Mouse (Mus musculus) cortical plate, adult 2 months (tissue): Measurements from ENCODE around the gene Ppp6r2. TPM values are rescaled to one million over a fixed set of nuclear protein-coding genes. Genes with fewer than 3 reads are reported as not detected.

ENCODE experiments used
- H3K27ac ChIP-seq: fragments of 200-500 bp; 2 replicates; pipeline ENCODE4 v1.5.1; 2012; ENCODE audit warnings: low read length, control low read depth, inconsistent platforms; ENCODE audit not compliant: insufficient read depth
- H3K4me1 ChIP-seq: fragments of 200-500 bp; 2 replicates; pipeline ENCODE4 v1.6.1; 2011; ENCODE audit warnings: low read length; ENCODE audit not compliant: control insufficient read depth, insufficient read depth
- H3K4me3 ChIP-seq: fragments of 200-500 bp; 2 replicates; pipeline ENCODE4 v1.5.1; 2011; ENCODE audit warnings: mild to moderate bottlenecking, low read length, control low read depth; ENCODE audit not compliant: insufficient read depth
- CTCF ChIP-seq: fragments of 200-500 bp; IDR thresholded peaks from 2 replicates; pipeline ENCODE4 v1.5.1; 2011; ENCODE audit warnings: mild to moderate bottlenecking, control low read depth, low read length; ENCODE audit not compliant: insufficient read depth; ENCODE audit errors: extremely low read depth
- POLR2A ChIP-seq: fragments of 200-500 bp; IDR thresholded peaks from 2 replicates; pipeline ENCODE4 v1.6.1; 2011; ENCODE audit warnings: mild to moderate bottlenecking, low read length, control low read depth; ENCODE audit not compliant: insufficient read depth; ENCODE audit errors: extremely low read depth
- polyA plus RNA-seq: library from polyadenylated mRNA; depleted of rRNA; stranded (reverse); fragments of >200 nt; gene quantifications from 2 replicates; pipeline ENCODE4 v1.2.3, GENCODE M21; 2012

Gene Ppp6r2
- polyA plus RNA-seq, 1 experiment: 119 TPM

DNA sequence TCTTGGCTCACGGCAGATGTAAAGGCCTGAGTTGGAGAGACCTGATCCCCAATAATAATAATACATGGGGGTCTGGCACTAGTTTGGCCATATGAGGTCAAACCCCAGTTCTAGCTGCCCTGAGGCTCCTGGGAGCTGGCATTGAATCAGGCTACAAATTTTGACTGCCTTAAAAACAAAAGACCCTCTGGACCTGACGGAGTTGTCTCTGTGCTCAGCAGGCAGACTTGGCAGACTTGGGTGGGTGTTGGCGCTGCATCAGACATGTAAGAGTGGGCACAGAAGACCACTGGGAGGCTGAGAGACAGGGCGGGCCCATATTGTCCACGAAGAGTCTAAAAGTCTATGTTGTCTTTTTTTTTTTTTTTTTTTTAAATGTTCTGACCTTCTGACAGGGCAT lies 75.2 kb downstream of the Ppp6r2 start:
- Histone ChIP-seq H3K4me3 (no peak overlapping the region), H3K27ac (no peak overlapping the region)
- TF ChIP-seq POLR2A (no peak), CTCF (no peak)

DNA sequence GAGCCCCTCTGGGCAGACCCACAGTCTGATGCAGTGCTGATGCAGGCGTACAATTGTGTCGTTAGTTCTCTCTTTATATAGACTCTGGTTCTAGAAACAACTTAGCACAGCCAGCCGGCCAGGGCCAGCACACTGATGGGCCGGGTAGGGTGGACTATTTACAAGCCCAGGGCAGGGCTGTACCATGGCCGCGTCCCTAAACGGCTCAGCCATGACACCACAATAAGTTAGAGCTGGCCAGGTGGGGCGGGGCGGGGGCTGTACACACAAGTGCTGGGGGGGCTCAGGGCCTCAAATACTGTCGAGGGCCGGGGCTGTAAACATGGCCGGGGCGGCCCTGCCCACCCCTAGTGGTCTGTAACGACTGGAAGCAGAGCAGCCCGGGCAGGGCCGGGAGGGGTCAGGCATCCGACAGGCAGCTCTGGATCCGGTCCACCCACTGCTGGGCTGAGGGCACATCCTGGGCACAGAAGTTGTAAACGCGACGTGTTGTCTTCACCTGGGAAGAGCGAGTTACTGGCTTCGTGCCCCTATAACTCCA lies 76.9 kb downstream of the Ppp6r2 start:
- TF ChIP-seq POLR2A (no peak; the same call in 1 of the 2 replicates), CTCF (no peak)
- peaks cover 2% of the 10 kb centered on the region; the same call in 1 of the 2 replicates for H3K4me1 ChIP-seq

More for the DNA sequence above, 75.2 kb downstream of the Ppp6r2 start:
- H3K4me1 ChIP-seq: peaks cover 2% of the 10 kb centered on the region; the same call in 1 of the 2 replicates

DNA sequence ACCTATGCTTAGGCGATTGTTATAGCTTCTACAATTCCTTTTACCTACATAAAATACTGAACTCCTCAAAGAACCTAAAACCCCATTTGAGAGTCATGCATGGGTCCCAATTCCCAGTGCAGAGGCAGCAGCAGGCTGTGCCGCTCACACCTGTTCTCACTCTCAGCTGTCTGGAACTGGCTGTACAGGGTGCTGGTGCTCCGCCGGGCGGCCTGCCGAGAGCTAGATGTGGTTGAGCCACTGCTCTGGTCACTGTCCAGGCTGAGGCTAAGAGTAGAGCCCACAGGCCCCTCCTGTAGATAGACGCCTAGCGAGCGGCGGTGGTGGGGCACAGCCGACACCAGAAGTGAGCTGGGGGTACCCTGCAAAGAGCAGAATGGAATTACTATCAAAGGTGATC lies 78.1 kb downstream of the Ppp6r2 start:
- TF ChIP-seq CTCF: no peak
- no peak for TF ChIP-seq POLR2A
- Histone ChIP-seq H3K4me3 (no peak overlapping the region), H3K4me1 (peaks cover 2% of the 10 kb centered on the region; the same call in 1 of the 2 replicates), H3K27ac (no peak overlapping the region)

More for the DNA sequence above, 76.9 kb downstream of the Ppp6r2 start:
- Histone ChIP-seq H3K27ac (no peak overlapping the region), H3K4me3 (no peak overlapping the region)

DNA sequence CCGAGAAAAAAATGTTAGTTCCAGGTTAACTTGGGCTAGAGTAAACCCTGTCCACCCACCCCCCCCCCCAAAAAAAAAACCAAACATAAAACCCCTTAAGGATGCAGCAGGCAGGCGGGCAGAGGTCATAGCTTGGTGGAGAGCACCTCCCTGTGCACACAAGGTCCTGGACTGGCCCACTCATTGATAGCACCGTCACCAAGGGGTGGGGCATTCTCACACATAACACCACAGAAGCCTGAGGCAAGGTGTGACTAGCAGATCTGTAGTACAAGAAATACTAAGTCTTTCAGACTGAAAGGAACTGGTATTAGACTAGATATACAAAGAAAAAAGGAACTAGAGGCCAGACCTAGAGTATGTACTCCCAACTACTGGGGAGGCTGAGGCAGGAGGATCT lies 80.2 kb downstream of the Ppp6r2 start:
- H3K4me3 ChIP-seq: no peak overlapping the region
- H3K27ac ChIP-seq: no peak overlapping the region
- TF ChIP-seq POLR2A: no peak
- no peak for TF ChIP-seq CTCF
- H3K4me1 ChIP-seq: no peaks in the 10 kb centered on the region

DNA sequence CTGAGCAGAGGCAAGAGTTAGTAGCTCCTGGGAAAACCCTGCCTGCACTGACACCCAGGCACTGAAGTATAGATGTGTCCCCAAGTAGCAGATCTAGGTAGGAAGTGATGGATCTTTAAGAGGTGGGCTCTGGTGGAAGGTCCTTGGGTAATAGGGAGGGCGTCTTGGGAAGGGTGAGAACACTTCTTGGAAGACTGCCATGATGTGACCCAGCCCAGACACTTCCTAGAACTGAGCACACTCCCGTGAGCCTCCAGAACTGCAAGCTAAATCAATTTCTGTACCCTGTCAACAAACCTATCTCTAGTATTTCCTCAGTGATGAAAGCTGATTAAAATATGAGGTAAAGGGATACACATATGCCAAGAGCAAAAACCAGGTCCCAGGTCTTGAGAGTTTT lies 81.4 kb downstream of the Ppp6r2 start:
- Histone ChIP-seq H3K4me1 (no peaks in the 10 kb centered on the region), H3K4me3 (no peak overlapping the region)
- no peak for TF ChIP-seq POLR2A

DNA sequence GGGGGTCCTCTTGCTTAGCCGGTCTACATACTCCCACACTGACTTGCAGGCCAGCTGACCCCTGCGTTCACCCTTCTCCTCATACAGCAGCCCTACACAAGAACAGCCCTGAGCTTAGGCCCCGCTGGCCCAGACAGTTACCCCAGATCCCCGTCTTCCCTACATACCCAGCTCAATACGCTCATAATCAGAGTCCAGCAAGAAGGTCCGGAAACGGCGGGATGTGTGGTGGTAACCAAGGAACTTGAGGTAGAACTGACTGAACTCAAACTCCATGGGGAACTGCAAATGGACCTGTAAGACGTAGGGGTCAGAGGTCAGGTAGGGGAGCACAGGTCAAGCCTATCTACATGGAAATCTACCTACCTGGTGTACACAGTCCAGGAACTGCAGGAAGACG lies 82.4 kb downstream of the Ppp6r2 start:
- H3K27ac ChIP-seq: no peak overlapping the region
- no peaks in the 10 kb centered on the region for H3K4me1 ChIP-seq
- TF ChIP-seq CTCF: no peak
- TF ChIP-seq POLR2A: no peak

More for the DNA sequence above, 81.4 kb downstream of the Ppp6r2 start:
- H3K27ac ChIP-seq: no peak overlapping the region

DNA sequence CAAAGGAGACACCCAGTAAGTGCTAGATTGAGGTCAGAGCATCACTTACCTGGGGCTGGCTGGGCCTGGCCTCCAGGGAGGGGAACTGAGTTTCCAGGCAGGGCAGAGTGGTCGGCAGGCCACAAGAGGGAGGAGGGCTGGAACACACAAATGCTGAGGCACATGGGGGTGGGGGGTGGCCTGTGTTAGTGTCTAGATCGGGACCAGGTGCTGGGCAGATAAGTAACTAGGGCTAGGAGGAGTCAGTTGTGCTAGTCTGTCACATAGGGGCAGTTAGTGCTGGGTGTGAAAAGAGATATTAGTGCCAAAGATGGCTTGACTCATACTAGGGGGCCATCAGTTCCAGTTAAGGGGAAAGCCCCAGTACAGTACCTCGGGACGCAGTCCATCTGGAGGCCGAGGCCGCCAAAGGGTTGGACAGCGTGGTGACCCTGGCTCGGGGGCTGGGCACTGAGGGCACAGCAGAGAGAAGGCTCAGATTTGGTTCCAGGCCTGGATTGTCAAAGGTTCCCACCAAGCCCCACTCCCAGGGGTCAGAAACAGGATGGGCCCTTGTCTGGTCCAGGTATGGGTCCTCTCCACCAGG lies 84.3 kb downstream of the Ppp6r2 start:
- Histone ChIP-seq H3K4me1 (no peaks in the 10 kb centered on the region), H3K4me3 (no peak overlapping the region), H3K27ac (no peak overlapping the region)
- TF ChIP-seq CTCF (no peak), POLR2A (no peak)

More for the DNA sequence above, 82.4 kb downstream of the Ppp6r2 start:
- H3K4me3 ChIP-seq: no peak overlapping the region

DNA sequence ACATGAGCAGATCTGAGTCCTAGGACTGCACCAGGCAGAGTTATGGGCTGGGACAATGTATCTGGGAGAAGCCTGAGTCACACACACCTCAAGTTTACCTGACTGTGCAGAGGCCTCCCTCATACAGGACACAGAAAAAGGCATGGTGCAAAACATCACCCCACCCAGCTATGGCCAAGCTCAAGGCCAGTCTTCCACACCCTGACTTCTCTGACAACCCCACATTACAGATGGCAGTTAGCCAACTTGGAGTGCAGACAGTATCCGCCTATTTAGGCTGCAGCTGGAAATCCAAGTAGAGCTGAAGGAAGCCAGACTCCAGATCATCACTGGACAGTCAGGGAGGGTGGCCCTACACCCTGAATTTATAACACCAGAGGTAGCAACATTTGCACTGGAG lies 85.1 kb downstream of the Ppp6r2 start:
- Histone ChIP-seq H3K4me1 (no peaks in the 10 kb centered on the region), H3K27ac (no peak overlapping the region), H3K4me3 (no peak overlapping the region)
- TF ChIP-seq CTCF (no peak), POLR2A (no peak)

DNA sequence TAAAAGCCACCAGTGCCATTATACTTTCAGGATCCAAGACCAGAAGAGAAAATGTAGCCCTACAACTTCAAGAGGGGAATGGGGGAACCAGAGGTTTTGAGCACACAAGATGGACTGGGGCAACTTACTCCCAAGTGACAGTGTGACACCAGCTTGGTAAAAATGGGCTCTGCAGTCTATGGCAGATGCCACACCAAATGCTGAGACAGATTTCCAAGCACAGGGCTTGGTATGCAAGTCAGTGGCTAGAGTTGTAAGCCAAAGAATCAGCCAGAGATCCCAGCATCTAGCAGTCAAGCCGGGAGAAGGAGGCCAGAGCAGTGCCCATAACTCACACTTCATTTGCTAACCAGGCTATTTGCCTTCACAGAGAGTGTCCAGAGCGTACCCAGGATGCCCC lies 86.3 kb downstream of the Ppp6r2 start:
- no peaks in the 10 kb centered on the region for H3K4me1 ChIP-seq
- TF ChIP-seq CTCF (no peak), POLR2A (no peak)
- H3K27ac ChIP-seq: no peak overlapping the region
- H3K4me3 ChIP-seq: no peak overlapping the region

DNA sequence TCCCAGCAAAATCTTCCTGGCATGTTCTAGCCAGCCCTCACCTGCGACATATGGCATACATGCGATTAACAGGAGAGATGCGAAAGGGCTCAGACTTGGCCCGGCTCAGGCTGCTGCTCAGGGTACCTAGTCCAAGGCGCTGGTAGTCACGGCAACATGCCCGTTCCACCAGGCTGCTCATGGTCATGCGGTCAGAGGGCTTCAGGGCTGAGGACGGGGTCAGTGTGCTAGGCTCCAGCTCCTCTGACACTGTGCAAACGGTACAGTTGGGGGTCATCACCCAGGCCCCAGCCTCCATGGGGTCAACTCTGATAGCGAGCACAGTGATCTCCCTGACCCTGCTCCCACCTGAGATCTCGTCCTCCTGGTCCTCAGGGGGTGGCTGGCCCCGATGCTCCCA lies 88.8 kb downstream of the Ppp6r2 start:
- H3K4me3 ChIP-seq: no peak overlapping the region
- no peak for TF ChIP-seq POLR2A
- no peak for TF ChIP-seq CTCF
- no peaks in the 10 kb centered on the region for H3K4me1 ChIP-seq
- H3K27ac ChIP-seq: no peak overlapping the region

DNA sequence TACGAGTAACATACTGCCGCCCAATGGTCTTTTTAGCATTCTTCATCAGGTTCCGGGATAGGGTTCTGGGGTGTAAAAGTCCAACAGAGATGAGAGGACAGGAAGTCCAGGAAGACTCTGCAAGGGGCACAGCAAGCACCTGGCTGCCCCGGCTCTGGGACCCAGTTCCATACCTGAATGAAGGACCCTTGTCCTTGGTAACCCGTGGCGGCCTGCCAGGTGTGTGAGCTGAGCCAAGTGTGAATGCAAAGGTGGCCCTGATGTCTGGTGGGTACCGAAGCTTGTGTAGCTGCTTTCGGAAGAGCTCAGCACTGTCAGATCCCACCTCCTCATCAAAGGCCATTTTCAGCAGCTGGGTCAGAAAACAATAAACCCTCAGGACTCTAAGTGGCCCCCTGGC lies 89.2 kb downstream of the Ppp6r2 start:
- no peak for TF ChIP-seq POLR2A
- no peak for TF ChIP-seq CTCF
- no peak overlapping the region for H3K4me3 ChIP-seq
- no peaks in the 10 kb centered on the region for H3K4me1 ChIP-seq
- no peak overlapping the region for H3K27ac ChIP-seq
